Mouse (Mus musculus) mesoderm, embryonic 11.5 days (tissue): Measurements from ENCODE around the gene Adam8.

Experiments used
- DNase-seq: peaks from one replicate; pipeline ENCODE4 v3.0.0-alpha.2; 2012; ENCODE audit warnings: low read depth, low spot score

Adam8 gene

DNA sequence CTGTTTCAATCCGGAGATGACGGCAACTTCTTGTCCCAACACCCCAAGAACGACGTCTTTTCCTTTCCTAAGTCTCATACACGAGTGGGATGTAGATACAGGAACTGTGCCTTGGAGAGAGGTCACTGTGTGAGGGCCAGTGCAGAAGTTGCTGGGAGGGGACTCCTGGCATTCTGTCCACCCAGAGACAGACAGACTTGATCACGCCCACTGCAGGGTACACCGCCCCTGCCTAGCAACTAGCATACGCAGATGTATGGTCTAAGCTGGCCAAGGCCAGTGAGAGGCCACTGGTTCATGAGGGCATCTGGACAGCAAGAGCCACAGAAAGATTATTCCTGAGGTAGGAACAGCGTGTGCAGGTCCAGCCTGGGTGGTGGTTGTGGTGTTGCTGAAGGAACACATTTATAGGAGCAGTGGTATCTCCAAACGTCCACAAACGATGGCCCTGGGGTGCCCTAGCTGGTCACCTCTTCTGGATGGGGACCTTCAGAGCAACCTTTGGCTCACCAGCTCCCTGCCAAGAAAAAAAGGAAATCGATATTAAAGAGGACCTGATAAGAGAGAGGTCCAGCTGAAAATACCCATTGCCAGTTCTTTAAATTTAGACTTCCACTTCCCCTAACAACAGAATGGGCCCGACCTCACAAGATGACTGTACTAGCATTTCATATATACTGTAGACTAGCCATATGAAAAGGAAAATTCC is 13.2 kb downstream of the Adam8 start:
- no peak for DNase-seq

DNA sequence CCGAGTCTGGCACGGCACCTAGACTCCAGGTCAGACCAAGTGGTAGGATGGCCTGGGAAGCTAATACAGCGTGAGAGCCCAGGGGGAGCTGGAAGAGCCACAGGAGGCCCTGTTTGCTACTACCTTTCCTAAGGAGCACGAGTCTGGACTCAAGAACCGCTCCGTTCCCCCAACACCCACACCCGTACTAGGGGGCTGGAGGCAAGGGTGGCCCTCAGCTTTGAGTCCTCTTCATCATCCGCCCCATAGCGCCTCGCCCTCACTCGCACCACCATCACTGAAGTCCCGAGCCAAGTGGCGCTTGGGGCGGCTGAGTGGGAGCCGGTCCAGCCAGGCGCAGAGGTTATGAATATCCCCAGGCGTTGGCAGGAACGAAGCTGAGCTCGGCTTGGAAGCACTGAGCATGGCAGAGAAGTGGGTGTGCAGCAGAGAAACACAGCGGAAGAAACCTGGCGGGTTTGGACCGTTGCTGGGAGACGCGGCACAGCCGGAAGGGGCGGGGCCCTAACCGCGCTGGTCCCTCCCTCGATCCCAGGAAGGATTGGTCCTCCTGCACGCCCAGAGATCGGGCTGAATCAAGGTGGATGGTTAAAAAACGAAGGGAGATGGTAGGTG is 14.0 kb downstream of the Adam8 start, which contains the start of gene 6430531B16Rik:
Gene 6430531B16Rik, minus strand, starts transcription at position 478 of the 615 bp plus-strand sequence.
- DNase-seq: peak; percentile 78

DNA sequence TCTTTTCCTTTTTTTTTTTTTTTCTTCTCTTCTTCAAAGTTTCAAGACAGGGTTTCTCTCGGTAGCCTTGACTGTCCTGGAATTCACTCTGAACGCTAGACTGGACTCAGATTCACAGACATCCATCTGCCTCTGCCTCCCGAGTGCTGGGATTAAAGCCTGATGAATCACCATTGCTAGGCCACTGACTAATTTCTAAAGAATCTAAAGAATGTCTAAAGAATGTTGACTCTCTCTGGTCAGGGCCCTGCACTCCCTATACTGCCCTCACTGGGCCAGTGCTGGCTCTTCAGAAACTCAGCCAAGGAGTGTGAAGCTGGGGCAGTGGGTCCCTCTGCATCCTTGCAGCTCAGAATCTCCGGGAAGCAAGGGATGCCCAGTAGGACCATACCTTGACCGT is 16.9 kb downstream of the Adam8 start:
- no peak for DNase-seq

DNA sequence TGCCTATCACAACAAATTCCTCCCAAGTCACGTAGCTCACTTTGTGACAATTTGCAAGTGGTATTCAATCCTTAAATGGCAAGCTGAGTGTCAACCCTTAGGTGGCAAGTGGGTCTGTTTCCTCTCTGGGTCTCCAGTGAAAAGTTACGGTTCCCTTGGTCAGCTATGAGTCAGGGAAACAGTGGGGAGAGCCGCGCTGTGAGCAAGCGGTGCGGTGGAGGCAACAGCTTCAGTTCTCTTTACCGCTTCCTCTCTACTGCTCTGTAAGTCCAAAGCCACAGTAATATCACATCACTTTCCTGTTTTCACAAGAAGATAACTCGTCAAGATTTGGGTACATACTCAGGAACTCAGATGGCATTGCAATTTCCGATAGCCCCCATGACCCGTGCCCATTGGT is 18.1 kb downstream of the Adam8 start:
- DNase-seq: no peak

DNA sequence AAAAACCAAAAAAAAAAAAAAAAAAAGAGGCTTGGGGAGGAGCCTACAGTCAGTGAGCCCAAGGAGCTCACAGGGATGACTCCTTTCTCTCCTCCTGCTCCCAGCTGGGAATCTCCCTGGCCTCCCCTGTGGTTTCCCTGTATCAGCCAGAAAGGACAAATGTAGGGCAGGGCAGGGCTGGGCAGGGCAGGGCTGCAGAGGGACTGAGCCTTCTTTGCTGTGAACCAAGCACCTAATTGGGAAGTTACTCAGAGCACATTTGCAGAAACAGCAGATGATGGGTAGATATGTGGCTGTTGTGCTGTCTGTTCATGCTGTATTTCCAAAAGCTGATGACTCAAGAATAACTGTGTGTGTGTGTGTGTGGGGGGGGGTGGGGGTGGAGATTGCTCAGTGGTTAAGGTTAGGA is 19.4 kb downstream of the Adam8 start:
- no peak for DNase-seq

DNA sequence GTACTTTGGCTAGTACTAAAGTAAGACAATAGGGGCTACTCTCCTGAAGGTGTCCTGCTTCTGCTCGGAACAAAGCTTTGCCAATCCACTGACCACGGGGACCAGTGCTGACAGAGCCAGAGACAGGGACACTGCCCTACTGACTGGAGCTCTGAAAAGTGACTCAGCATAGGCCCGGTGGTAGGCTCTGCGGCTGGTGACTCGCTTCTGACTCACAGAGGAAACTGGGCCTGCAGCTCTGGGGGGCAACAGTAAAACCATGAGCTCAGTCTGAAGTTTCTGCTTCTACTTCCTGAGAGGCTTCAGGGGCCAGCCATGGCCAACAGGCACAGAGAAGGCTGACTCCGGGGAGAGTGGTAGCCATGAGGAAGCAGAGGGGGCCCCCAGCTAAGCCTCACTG is 20.9 kb downstream of the Adam8 start:
- DNase-seq: no peak

DNA sequence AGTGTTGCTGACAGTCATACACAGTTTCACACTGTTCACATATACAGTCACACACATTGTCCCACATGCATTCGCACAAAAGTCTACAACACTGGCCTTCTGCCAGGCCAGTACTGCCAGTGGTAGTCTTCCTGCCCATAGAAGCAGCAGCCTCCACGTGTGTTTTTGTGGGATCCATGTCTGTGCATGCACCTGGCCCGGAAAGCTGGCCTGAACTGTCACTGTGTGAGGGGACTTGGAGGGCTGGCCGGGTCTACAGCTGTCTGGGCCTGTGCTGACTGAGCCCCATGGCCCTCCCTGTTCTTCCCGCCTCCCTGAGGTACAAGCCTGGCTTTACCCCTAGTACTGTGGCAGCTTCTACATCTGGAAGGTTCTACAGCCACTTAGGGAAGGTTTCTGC is 21.4 kb downstream of the Adam8 start:
- DNase-seq: no peak

DNA sequence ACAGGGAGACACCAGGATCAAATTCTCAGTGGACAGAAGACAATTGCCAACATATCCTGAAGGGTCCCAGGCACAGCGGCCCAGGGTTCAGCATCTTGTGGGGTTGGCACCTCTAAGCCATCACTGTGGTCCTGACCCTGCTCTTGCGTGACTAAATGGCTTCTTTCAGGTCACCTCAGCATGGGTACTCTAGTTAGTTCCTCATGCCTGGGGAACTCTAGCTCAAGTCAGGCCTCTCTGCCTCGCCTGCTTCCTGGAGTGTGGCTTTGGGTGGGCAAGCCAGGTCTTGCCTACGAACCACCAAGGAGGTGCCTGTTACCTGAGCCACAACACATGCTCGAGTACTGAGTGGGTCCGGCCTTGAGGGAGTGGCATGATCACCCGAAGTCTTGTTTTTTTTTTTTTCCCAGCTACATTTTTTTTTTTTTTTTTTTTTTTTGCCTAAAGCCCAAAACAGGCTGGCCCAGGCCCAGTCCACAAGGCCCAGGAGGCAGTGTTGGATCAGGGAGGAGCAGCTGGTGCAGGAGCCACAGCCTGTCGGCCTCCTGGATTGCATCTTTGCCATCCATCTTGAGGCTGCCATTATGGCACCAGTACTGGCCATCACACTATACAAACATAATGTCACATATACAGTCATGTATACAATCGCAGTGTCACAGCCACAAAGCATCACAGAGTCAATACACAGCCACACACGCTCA is 22.0 kb downstream of the Adam8 start:
- DNase-seq: no peak

DNA sequence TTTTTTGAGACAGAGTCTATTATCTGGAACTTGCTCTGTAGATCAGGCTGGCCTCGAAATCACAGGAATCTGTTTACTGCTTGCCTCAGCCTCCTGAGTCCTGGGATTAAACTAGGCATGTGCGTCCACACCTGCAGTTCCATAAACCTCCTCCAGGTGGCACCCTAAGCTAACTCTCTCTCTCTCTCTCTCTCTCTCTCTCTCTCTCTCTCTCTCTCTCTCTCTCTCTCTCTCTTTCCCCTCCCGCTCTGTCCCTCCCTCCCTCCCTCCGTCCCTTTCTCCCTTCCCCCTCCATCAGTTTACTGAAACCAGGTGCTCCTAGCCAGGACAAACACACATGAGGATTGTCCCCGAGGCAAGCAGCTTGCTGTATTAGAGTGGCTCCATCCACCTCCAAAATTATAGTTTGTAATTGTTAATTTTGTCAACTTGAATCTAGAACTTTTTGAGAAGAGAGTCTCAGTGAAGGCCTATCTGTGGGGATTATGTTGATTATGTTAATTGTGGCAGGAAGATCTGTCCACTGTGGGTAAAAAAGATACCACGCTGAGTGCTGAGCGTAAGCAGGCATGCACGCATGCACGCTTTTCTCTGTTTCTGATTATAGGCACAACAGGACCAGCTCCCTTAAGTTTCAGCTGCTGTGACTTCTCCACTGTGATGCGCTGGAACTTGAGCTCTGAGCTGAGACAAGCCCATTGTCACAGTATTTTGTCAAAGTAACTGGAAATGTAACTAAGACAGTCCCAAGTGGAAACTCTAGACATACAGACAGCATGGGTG is 22.8 kb downstream of the Adam8 start:
- peak; percentile 89 for DNase-seq

DNA sequence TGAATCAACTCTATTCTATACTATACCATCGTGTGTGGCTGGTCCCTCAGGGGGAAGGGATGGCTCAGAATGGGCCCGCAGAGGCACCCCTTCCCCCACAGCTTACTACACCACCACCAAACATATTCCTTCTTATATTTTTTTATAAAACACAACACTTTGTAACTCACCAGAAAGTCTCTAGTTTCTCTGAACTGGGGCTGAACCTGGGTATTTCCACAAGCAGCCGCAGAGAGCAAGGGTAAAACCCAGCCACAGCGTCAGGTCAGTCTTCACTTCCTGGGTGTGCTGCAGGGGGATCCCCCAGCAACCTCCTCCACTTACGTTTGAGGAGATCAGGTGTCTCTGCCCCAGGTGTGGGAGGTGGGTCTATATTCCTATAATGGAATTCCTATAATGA is 23.9 kb downstream of the Adam8 start:
- no peak for DNase-seq

DNA sequence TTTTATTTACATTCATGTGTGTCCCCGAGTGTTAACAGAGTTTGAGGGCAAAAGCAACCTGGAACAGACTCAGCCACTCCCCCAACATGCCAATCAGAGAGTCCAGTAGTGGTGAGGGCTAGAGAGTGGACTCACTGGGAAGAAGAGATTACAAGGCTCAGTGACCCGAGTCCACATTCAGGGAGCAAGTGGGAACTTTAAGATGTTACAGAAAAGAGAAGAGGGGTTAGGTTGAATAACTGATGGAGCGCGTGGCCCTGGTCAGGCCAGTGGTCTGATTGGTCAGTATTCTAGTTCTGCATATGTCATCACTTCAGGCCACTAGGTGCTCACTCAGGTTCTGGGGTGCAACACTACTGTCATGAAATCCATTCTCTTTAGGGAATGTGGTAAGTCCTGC is 25.2 kb downstream of the Adam8 start:
- DNase-seq: no peak

DNA sequence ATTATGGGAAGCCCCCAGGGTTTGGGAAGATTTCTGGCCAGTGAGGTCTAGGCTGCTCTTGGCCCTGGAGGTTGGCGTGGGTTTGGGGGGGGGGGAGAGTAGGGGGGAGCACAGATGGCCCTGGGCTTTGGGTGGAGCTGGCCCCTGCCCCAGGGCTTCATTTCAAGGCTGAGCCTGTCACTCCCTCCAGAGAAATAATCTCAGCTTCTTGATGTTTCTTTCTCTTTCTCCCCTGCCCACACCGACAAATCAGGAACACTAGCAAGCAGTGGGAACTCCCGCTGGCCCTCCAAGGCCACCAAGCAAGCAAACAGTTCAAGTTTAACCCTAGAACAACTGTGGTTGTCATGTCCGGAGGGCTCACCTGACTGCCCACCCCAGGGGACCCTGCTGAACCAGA is 28.5 kb downstream of the Adam8 start:
- no peak for DNase-seq

DNA sequence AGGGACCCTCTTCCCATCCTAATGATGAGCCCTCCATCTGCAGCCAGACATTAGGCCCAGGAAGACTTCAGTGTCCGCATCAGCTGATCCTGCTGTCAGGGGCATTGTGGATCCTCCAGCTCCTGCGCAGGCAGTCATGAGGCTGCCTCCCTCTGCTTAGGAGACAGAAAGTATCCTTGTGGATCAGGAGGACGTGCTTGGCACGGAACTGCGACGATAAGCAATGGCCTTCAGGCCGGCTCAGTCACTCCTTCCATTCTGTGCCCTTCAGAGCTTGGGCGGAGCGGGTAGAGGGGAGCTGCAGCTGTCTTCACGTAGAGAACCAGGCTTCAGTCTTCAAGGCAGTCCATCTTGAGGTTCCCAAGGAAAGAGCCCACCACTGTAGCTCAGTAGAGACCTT is 31.2 kb downstream of the Adam8 start:
- DNase-seq: no peak

DNA sequence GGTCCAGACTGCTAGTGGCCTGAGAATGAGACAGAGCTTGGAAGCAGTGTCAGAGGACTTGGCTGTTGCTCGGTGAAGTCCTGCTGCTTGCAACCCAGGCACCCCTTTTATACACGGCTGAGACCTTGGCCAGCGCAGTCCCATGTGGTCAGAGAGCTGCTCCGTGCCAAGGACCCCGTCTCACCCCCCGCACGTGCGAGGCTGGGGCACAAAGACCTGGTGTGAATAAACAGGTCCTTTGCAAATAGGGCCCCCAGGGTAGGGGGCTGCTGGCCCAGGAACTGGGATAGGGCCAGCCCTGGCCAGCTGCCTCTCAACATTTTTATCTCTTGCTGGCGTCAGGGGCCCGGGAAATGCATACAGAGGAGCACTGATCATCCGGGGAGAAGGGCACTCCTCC is 34.4 kb downstream of the Adam8 start:
- DNase-seq: no peak

DNA sequence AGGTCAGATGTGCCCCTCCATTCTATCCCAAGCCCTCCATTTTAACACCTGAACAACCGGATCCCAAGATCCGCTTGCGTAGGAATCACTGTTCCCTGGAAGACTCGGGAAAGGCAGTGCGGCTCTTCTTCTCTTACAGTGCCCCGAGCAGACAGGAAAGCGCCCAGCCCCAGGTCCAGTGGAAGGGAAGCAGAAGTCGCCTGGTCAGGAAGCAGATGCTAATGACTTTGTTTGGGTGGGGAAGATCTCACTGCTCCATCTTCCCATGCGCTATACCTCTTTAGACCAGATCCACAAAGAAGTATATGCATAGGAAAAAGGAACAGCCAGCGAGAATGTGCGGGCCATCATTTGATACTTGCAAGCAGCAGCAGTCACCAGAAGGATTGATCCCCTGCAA is 34.9 kb downstream of the Adam8 start:
- DNase-seq: no peak

DNA sequence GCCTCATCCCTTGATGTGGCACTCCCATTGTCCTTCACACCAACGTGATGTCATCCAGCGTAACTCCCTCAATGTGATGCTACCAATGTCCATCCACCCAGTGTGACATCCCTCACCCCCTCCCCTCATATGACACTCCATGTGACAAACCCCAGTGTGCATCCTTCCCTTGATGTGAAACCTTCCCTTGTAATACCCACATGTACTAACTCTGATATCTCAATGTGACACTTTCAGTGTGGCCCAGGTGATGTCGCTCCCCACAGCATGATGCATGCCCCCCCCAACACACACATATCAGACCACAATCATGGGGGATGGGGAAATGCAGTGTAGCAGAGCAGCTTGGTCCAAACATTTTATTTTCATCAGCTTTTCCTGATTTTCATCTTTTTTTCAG is 35.7 kb downstream of the Adam8 start:
- no peak for DNase-seq

DNA sequence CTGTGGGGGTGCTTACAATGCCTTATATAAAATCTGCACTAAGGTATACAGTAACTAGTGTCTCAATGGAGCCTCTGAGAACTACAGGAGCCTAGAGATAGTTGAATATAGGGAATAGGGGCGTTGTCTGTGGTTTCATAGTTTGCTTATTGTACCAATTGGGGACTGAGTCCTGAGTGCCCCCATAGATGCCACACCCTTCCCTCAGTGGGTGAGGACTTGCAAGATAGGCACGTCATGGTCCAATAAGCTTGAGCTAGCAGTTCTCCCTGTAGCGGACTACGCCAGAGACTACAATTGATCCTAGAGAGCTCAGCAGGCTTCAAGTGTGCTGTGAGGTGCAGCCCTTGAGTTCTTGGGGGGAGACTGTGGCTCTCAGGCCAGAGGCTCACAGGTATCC is 36.9 kb downstream of the Adam8 start:
- DNase-seq: no peak

DNA sequence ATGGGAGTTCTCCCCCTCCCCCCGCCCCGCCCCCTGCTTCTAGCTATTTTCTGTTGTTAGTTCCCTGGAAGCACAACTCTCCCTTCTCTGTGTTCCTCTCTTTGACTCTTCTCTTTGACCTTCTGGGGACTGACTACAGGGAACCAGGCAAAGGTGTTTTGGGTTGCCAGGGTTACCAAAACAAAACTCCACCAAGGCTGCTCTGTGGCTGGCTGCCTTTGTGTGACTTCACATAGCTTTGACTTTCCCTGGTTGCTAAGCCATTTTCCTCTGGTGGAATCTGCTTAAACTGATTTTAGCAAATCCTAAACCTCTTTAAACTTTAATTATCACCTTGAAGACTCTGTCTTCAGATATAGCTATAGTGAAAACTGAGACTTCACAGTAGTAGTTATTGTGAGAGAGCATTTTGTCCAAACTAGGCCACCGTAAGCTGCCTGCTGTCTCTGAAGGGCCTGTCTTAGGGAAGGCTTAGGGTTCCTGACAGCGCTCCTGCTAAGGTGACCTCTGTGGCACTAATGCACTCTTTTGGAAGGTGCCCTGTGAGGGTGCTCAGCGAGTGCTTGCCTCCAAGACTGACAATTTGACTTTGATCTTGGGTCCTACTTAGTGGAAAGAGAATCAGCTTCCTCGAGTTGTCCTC is 40.2 kb downstream of the Adam8 start:
- DNase-seq: no peak

DNA sequence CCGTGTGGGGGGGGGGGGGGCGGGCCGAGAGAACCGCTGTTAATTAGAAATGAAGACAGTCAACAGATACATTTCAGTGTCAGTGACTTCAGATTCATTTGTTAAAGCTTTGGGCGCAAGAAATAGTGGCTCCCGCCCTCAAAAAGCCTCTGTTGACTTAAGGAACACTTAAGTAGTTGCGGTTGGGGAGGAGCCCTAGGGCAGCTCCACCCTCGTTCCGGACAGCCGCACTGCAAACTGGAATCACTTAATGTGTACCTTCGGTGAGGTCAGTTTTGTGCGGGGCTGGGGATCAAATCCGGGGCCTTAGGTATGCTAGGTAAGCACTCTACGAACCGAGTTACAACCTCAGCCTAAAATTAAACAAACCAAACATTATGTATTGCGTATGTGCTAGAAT is 41.3 kb downstream of the Adam8 start:
- no peak for DNase-seq

DNA sequence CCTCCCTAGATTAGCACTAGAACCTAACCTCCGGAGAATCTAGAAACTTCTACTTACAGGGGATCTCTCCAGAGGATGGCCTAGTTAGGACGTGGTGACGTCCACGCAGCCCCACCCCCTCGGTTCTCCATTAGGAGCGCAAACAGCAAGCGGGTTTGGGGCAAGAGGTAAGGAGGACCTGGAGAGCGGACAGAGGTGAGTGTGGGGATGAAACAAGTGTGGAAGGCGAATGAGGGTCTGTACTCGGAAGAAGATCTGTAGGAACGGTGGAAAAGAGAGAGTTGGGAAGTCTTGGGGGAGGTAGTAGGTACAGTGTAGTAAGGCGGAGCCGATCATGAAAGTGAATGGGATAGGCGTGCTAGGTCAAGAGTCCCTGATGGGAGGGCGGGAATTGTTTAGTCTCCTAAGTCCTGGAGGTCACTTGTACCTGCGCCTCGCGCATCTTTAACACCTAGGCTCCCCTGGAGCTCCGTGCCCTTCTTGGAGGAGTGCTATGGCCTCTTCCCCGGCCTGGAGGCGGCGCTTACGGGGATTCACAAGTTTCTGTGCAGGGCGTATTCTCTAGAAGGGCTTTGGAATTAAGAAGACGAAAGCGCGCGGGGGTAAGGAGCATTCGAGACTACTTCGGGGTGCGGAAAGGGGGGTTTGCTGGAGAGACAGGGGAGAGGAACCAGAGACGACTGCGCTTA is 41.9 kb downstream of the Adam8 start:
- DNase-seq: peak; percentile 44

DNA sequence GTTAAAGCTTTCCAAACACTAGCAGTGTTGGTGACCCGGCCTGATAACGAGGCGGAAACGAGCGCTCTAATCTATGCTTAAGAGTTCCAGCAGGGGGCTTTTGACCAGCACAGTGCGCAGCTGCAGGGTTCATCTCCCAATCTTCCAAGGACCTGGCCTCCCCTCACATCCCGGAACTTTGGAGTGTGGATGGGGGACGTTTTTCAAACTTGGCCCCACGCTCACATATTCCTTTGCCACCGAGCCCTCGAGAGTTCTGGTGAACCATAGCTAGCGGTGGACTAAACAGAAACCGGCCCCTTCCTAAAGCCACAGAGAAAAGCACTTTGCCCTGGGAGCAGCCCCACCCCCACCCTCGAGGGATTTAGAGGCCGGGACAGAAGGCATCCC is 42.5 kb downstream of the Adam8 start:
- peak; percentile 68 for DNase-seq
